Mouse (Mus musculus): ENCODE measurements around the gene Akap17b.

Akap17b gene

DNA sequence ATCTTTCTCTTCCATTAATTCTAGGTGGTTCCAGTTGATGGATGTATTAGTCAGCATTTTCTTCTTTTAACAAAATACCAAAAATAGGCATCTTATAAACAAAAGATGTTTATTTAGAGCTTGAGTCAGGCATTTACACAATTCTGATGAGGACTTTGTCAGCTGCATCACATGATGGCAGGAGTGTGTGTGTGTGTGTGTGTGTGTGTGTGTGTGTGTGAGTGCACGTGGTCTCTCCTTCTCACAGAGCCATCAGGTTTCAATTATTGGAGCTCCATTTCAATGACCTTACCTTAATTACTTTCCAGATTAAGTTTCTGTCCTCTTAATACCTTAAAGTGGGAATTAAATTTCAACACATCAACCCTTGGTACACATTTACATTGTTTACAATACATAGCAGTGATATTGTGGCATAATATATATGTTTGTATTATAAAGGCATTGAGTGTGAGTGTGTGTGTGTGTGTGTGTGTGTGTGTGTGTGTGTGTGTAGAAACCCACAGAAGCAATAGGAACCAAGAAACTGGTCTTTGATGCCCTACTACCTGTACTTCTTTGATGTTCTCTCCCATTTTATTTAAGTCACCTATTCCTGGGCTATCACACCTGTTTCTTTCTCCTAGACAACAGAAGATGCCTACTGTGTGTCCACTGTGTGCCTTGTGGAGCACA, 58.4 kb downstream of the Akap17b start:
- no peak for DNase-seq

DNA sequence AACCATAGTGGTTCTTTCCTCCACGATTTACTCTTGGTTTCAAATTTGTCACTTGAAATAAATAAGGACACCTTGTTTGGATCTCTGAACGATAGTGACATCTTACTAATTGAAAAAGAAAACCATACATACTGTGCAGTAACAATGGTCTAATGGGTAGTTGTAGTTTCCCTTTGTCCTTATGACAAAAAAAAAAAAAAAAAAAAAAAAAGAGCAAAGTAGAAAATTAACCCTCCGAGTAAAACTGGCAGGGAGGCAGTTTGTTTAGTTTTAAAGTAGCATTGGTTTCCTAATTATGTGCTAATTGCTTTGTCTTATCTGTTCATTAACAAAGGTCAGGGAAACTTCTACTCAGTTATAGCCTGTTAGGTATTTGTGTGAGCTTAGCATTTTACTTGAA, 83.1 kb downstream of the Akap17b start:
- DNase-seq: no peak

- DNase-seq: peak; percentile 70
Measured at GRCm38 (mm10) chrX:36561650-36562049, 83.5 kb downstream of the Akap17b start.

- no peak for DNase-seq
Measured at GRCm38 (mm10) chrX:36560170-36560569, 85.0 kb downstream of the Akap17b start.
